Comparison of ENCODE assay signal across 14 mouse cellular contexts in genomic region chr6:13294393-13294792, GRCm38 (mm10).
"Had no signal": no experiment of that assay in that cellular context is flagged by ENCODE, and none has a peak within 500 bp of the region (broad histone marks: within the 10 kb centered on the region; RNA-seq: fewer than 3 reads in every experiment).

No protein-coding gene starts in this region.

- H3K9ac ChIP-seq: liver, embryonic 13.5 days had no signal

- H3K4me2 ChIP-seq: liver, embryonic 13.5 days; midbrain, embryonic 11.5 days had no signal

- H3K9me3 ChIP-seq: liver, embryonic 13.5 days had no signal

- DNase-seq: kidney, adult 18-20 months; kidney, postnatal 10 days; kidney, postnatal 36 days; layer of hippocampus, postnatal 36 days; liver, embryonic 13.5 days; lung, postnatal 14 days; lung, postnatal 4 days; midbrain, embryonic 14.5 days; thymus, adult 2 months; thymus, postnatal 14 days; thymus, postnatal 4 days had no signal

- H3K27ac ChIP-seq: left cerebral cortex, adult 2 months; liver, embryonic 13.5 days; stomach, postnatal 0 days had no signal

- H3K27me3 ChIP-seq: liver, embryonic 13.5 days had no signal

- H3K4me3 ChIP-seq: left cerebral cortex, adult 2 months; liver, embryonic 13.5 days had no signal

- H3K36me3 ChIP-seq: liver, embryonic 13.5 days had no signal

- H3K4me1 ChIP-seq: liver, embryonic 13.5 days had no signal
